Mouse (Mus musculus) forebrain, embryonic 15.5 days (tissue): ENCODE results near the gene Sohlh2. TPM values are rescaled to one million over a fixed set of nuclear protein-coding genes. Genes with fewer than 3 reads are reported as not detected.

Experiments used
- ATAC-seq: fragments of 200-750 bp; cut with Nextera tagmentation; replicated peaks from 2 replicates; pipeline ENCODE4 v1.8.0; 2017; ENCODE audit warnings: mild to moderate bottlenecking, moderate TSS enrichment, moderate library complexity
- H3K27ac ChIP-seq: fragments of 300-500 bp; sonication (generic); replicated peaks from 2 replicates; pipeline ENCODE4 v1.5.1; 2015; ENCODE audit warnings: mild to moderate bottlenecking, inconsistent platforms
- H3K27me3 ChIP-seq: fragments of 300-500 bp; sonication (generic); 2 replicates; pipeline ENCODE4 v1.6.1; 2015; ENCODE audit warnings: inconsistent platforms
- H3K36me3 ChIP-seq: fragments of 300-500 bp; sonication (generic); 2 replicates; pipeline ENCODE4 v1.6.1; 2015; ENCODE audit warnings: mild to moderate bottlenecking, inconsistent platforms
- H3K4me1 ChIP-seq: fragments of 300-500 bp; sonication (generic); 2 replicates; pipeline ENCODE4 v1.6.1; 2015; ENCODE audit warnings: inconsistent platforms
- H3K4me2 ChIP-seq: fragments of 300-500 bp; sonication (generic); replicated peaks from 2 replicates; pipeline ENCODE4 v1.6.1; 2015; ENCODE audit warnings: mild to moderate bottlenecking, inconsistent platforms
- H3K4me3 ChIP-seq: fragments of 300-500 bp; sonication (generic); 2 replicates; pipeline ENCODE4 v1.5.1; 2015; ENCODE audit warnings: mild to moderate bottlenecking, inconsistent platforms
- H3K9ac ChIP-seq: fragments of 300-500 bp; sonication (generic); replicated peaks from 2 replicates; pipeline ENCODE4 v1.6.1; 2015; ENCODE audit warnings: mild to moderate bottlenecking, inconsistent platforms
- H3K9me3 ChIP-seq: fragments of 300-500 bp; sonication (generic); 2 replicates; pipeline ENCODE4 v1.6.1; 2016; ENCODE audit warnings: inconsistent platforms
- WGBS: fragments of 180-500 bp; shearing (Covaris S2); methylation state at CpG from one replicate; pipeline ENCODE4 v1.1.7; 2015; ENCODE audit warnings: mixed read lengths; 5-methylcytosine and 5-hydroxymethylcytosine counted together
- microRNA-seq: library from miRNA; unstranded; fragments of <30 nt; microRNA quantifications from one replicate; pipeline ENCODE4, GENCODE M21; 2016
- polyA plus RNA-seq: library from polyadenylated mRNA; unstranded; fragments of >200 nt; fragmentation: Nextera tagmentation; extraction: Ambion mirVana; gene quantifications from 2 replicates; pipeline ENCODE4 v1.2.1, GENCODE M21; 2015

Sohlh2 gene
- polyA plus RNA-seq, 1 experiment from 2014 or later, result not detected

DNA sequence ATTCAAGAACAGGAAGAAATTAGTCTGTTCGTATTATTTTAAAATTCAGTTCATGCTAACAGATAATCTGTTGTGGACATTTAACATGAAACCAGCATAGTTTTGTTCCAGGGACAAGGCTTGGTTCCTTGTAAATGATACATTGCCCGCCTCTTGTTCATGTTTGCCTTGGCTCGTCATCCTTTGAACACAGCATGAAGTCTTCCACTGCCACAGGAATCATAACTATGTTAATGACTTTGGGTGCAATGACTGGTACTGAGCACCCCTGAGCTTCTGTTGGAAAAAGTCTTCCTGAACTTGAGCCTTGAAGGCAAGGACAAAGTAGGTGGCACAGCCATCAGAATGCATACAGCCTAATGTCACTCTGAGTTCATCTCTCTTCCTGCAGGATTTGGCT, 66.2 kb downstream of the Sohlh2 start:
- no peak overlapping the region for H3K9ac ChIP-seq
- H3K9me3 ChIP-seq, result no peaks in the 10 kb centered on the region
- H3K27me3 ChIP-seq, result no peaks in the 10 kb centered on the region
- H3K4me1 ChIP-seq, result peaks cover 58% of the 10 kb centered on the region
- WGBS, result 80% methylated on average over 3 of the region's 3 CpGs
- ATAC-seq, result no peak
- 0 out of 2 replicates have a peak overlapping the region, but pooled peaks have one; percentile 17 for H3K27ac ChIP-seq
- peaks cover 29% of the 10 kb centered on the region for H3K36me3 ChIP-seq
- H3K4me3 ChIP-seq, result no peak overlapping the region
- H3K4me2 ChIP-seq, result no peak overlapping the region

- Histone ChIP-seq H3K27me3 (no peaks in the 10 kb centered on the region), H3K27ac (peak overlapping the region; percentile 17; the same call in 1 of the 2 replicates), H3K9ac (no peak overlapping the region), H3K36me3 (peaks cover 32% of the 10 kb centered on the region), H3K4me1 (peaks cover 56% of the 10 kb centered on the region), H3K4me3 (no peak overlapping the region), H3K9me3 (no peaks in the 10 kb centered on the region), H3K4me2 (no peak overlapping the region)
- WGBS, result 28% methylated on average over 6 of the region's 6 CpGs
- peak; percentile 85 for ATAC-seq
These were observed 66.7 kb downstream of the Sohlh2 start for GRCm38 (mm10) chr3:55248508-55248907.

DNA sequence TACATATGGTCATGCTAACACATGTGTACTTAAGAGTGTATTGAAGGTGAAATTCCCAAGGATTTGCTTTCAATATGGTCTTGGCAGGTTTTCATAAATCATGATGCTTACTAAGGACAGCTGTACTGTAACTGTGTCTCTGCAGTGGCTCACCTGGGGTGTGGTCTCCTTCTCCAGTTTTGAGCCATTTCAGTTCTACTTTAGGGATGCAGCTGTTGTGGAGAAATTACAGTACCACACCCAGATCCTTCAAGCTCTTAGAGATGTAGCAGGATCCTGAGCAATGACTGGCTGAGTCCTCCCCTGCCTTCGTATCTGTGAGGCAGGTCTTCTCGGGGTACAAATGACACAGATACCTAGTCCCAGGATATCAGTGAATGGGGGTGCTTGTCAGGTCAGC, 68.8 kb downstream of the Sohlh2 start:
- ATAC-seq, result no peak
- H3K4me2 ChIP-seq, result no peak overlapping the region
- WGBS, result 93% methylated on average over 2 of the region's 2 CpGs
- H3K4me1 ChIP-seq, result peaks cover 37% of the 10 kb centered on the region
- H3K27ac ChIP-seq, result no peak overlapping the region
- H3K27me3 ChIP-seq, result no peaks in the 10 kb centered on the region
- H3K9ac ChIP-seq, result no peak overlapping the region
- no peaks in the 10 kb centered on the region for H3K9me3 ChIP-seq
- H3K4me3 ChIP-seq, result no peak overlapping the region
- peaks cover 39% of the 10 kb centered on the region for H3K36me3 ChIP-seq

Small RNA genes within 50 kb of the gene (microRNA-seq; reads per million reads assigned to microRNA genes)
- not detected for gene Gm22029

Other genes starting within 250 kb of the Sohlh2 start
- gene Ccna1, start 126.5 kb upstream of the Sohlh2 start, polyA plus RNA-seq, result 1.9 and 3.0 TPM in 2 replicates
- 20.9 and 21.4 TPM in 2 replicates for gene Spg20, start 69.9 kb upstream of the Sohlh2 start, polyA plus RNA-seq
- 0.19 TPM in 1 of 2 replicates, not detected in the other for gene Ccdc169, start 44.7 kb upstream of the Sohlh2 start, polyA plus RNA-seq
- gene Dclk1, start 60.3 kb downstream of the Sohlh2 start, polyA plus RNA-seq, result 253 TPM in 2 replicates